Mouse (Mus musculus) bone marrow, adult 2 months (tissue): ENCODE data around the gene Olfr799. TPM values are rescaled to one million over a fixed set of nuclear protein-coding genes. Genes with fewer than 3 reads are reported as not detected.

Experiments used
- H3K27ac ChIP-seq: fragments of 200-500 bp; 2 replicates; pipeline ENCODE4 v1.5.1; 2012; ENCODE audit warnings: low read depth, mild to moderate bottlenecking, control low read depth, inconsistent platforms, low read length; ENCODE audit not compliant: control insufficient read depth, poor library complexity, insufficient read depth
- H3K4me1 ChIP-seq: fragments of 200-500 bp; 2 replicates; pipeline ENCODE4 v1.6.1; 2011; ENCODE audit warnings: low read length; ENCODE audit not compliant: control insufficient read depth, insufficient read depth
- H3K4me3 ChIP-seq: fragments of 200-500 bp; replicated peaks from 2 replicates; pipeline ENCODE3; 2011; ENCODE audit warnings: mild to moderate bottlenecking, low read depth, low read length, control low read depth; ENCODE audit not compliant: control insufficient read depth
- CTCF ChIP-seq: fragments of 200-500 bp; IDR thresholded peaks from 2 replicates; pipeline ENCODE4 v1.5.1; 2011; ENCODE audit warnings: low read length, control low read depth; ENCODE audit not compliant: control insufficient read depth, insufficient read depth
- POLR2A ChIP-seq: fragments of 200-500 bp; IDR thresholded peaks from 2 replicates; pipeline ENCODE4 v1.6.1; 2011; ENCODE audit warnings: low read depth, mild to moderate bottlenecking, control low read depth, low read length, borderline replicate concordance; ENCODE audit not compliant: control insufficient read depth
- WGBS: fragments of 180-500 bp; shearing (Covaris S2); methylation state at CpG from one replicate; pipeline ENCODE4 v1.1.7; 2018; 5-methylcytosine and 5-hydroxymethylcytosine counted together
- polyA plus RNA-seq: library from polyadenylated mRNA; stranded (reverse); fragments of >200 nt; gene quantifications from 2 replicates; pipeline ENCODE4 v1.2.4, GENCODE M21; 2011; ENCODE audit warnings: low replicate concordance; ENCODE audit not compliant: missing spikeins, insufficient read depth, insufficient read length

Olfr799 gene
- polyA plus RNA-seq, 1 experiment: not detected

GRCm38 (mm10) chr10:129694186-129694585, 56.9 kb downstream of the Olfr799 start, which contains the start of gene Olfr803:
Gene Olfr803 (minus strand): TSS chr10:129694286.
- no peaks in the 10 kb centered on the region for H3K4me1 ChIP-seq
- TF ChIP-seq POLR2A: no peak
- TF ChIP-seq CTCF: no peak
- WGBS: 58% methylated on average over 2 of the region's 2 CpGs
- no peak within 1 kb of the TSS for H3K27ac ChIP-seq
- H3K4me3 ChIP-seq: no peak within 1 kb of the TSS

Other genes starting within 250 kb of the Olfr799 start
- gene Olfr785, start 232.1 kb upstream of the Olfr799 start, polyA plus RNA-seq: not detected in 2 replicates
- not detected in 2 replicates for gene Olfr786, start 210.2 kb upstream of the Olfr799 start, polyA plus RNA-seq
- gene Olfr787, start 175.6 kb upstream of the Olfr799 start, polyA plus RNA-seq: 0.70 TPM in 1 of 2 replicates, not detected in the other
- not detected in 2 replicates for gene Olfr788, start 166.5 kb upstream of the Olfr799 start, polyA plus RNA-seq
- gene Olfr789, start 152.7 kb upstream of the Olfr799 start, polyA plus RNA-seq: not detected in 2 replicates
- not detected in 2 replicates for gene Olfr790, start 139.0 kb upstream of the Olfr799 start, polyA plus RNA-seq
- gene Olfr791, start 115.7 kb upstream of the Olfr799 start, polyA plus RNA-seq: not detected in 2 replicates
- not detected in 2 replicates for gene Olfr792, start 98.3 kb upstream of the Olfr799 start, polyA plus RNA-seq
- gene Olfr794, start 69.8 kb upstream of the Olfr799 start, polyA plus RNA-seq: not detected in 2 replicates
- gene Olfr796, start 24.9 kb upstream of the Olfr799 start, polyA plus RNA-seq: not detected in 2 replicates
- not detected in 2 replicates for gene Olfr798, start 9.6 kb upstream of the Olfr799 start, polyA plus RNA-seq
- gene Olfr800, start 20.2 kb downstream of the Olfr799 start, polyA plus RNA-seq: not detected in 2 replicates
- not detected in 2 replicates for gene Olfr801, start 36.4 kb downstream of the Olfr799 start, polyA plus RNA-seq
- not detected in 2 replicates for gene Olfr802, start 50.7 kb downstream of the Olfr799 start, polyA plus RNA-seq
- not detected in 2 replicates for gene Olfr803, start 56.8 kb downstream of the Olfr799 start, polyA plus RNA-seq
- 0.35 TPM in 1 of 2 replicates, not detected in the other for gene Olfr804, start 65.7 kb downstream of the Olfr799 start, polyA plus RNA-seq
- 0.61 TPM in 1 of 2 replicates, not detected in the other for gene Olfr805, start 91.9 kb downstream of the Olfr799 start, polyA plus RNA-seq
- gene Olfr806, start 104.4 kb downstream of the Olfr799 start, polyA plus RNA-seq: not detected in 2 replicates
- gene Olfr807, start 120.3 kb downstream of the Olfr799 start, polyA plus RNA-seq: not detected in 2 replicates
- gene Olfr808, start 128.0 kb downstream of the Olfr799 start, polyA plus RNA-seq: not detected in 2 replicates
- gene Olfr809, start 137.2 kb downstream of the Olfr799 start, polyA plus RNA-seq: not detected in 2 replicates
- not detected in 2 replicates for gene Olfr810, start 157.4 kb downstream of the Olfr799 start, polyA plus RNA-seq
- not detected in 2 replicates for gene Olfr811, start 166.9 kb downstream of the Olfr799 start, polyA plus RNA-seq
- gene Olfr812, start 208.6 kb downstream of the Olfr799 start, polyA plus RNA-seq: not detected in 2 replicates
- not detected in 2 replicates for gene Olfr813, start 217.9 kb downstream of the Olfr799 start, polyA plus RNA-seq
- not detected in 2 replicates for gene Olfr814, start 242.4 kb downstream of the Olfr799 start, polyA plus RNA-seq